Mouse (Mus musculus) liver, adult 2 months (tissue): ENCODE measurements around the gene Elmo3.

Experiments
- CTCF ChIP-seq: fragments of 200-500 bp; IDR thresholded peaks from 2 replicates; pipeline ENCODE4 v1.5.1; 2011; ENCODE audit warnings: low read depth, low read length, control low read depth
- POLR2A ChIP-seq: fragments of 200-500 bp; IDR thresholded peaks from 2 replicates; pipeline ENCODE4 v1.6.1; 2011; ENCODE audit warnings: low read length, control low read depth; ENCODE audit not compliant: insufficient read depth; ENCODE audit errors: extremely low read depth

DNA sequence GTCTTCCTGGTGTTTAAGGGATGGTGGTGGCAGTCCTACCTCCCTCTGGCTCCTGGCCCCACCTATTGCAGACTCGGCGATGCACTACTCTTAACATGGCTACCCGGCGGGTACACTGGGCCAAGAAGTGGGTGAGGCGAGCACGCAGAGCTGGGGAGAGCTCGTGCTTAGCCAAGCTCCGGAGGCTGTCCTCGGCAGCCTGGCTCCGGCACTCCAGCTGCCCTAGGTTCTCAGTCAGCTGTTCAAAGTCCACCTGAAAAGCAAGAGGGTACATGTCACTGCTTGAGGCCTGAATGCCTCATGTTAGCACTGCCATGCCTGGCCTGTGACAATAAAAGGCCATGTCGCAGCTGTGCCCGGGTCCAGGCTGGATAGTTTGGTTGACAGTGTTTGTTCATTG is 24.9 kb downstream of the Elmo3 start:
- TF ChIP-seq CTCF = no peak
- TF ChIP-seq POLR2A = no peak
